Mouse (Mus musculus) C2C12 (cell line): ENCODE results near the gene Auh.

Source experiments
- CEBPB ChIP-seq: IDR thresholded peaks from one replicate; pipeline ENCODE4 v1.6.1; 2011; ENCODE audit warnings: low read depth, mild to moderate bottlenecking, control low read depth, moderate library complexity
- CTCF ChIP-seq: IDR thresholded peaks from one replicate; pipeline ENCODE4 v1.5.1; 2011; ENCODE audit not compliant: control insufficient read depth, insufficient read depth, insufficient read length
- MAX ChIP-seq: IDR thresholded peaks from one replicate; pipeline ENCODE4 v1.6.1; 2011; ENCODE audit warnings: mild to moderate bottlenecking, control low read depth
- USF1 ChIP-seq: IDR thresholded peaks from one replicate; pipeline ENCODE4 v1.6.1; 2011; ENCODE audit warnings: low read depth, mild to moderate bottlenecking, control low read depth, moderate library complexity

GRCm38 (mm10) chr13:52890313-52890712, 39.2 kb downstream of the Auh start:
- TF ChIP-seq CTCF = no peak
- TF ChIP-seq USF1 = no peak
- TF ChIP-seq CEBPB = no peak
- no peak for TF ChIP-seq MAX
